Mouse (Mus musculus) small intestine, adult 2 months (tissue): Measurements from ENCODE around the gene Umodl1.

Experiments used
- CTCF ChIP-seq: fragments of 200-500 bp; IDR thresholded peaks from 2 replicates; pipeline ENCODE4 v1.5.1; 2012; ENCODE audit warnings: low read depth, mild to moderate bottlenecking, control low read depth, inconsistent platforms, low read length, moderate library complexity, mixed read lengths; ENCODE audit not compliant: insufficient replicate concordance, insufficient read length; ENCODE audit errors: extremely low read depth
- POLR2A ChIP-seq: fragments of 200-500 bp; IDR thresholded peaks from 2 replicates; pipeline ENCODE4 v1.6.1; 2012; ENCODE audit warnings: low read depth, mild to moderate bottlenecking, control low read depth, inconsistent platforms, low read length, moderate library complexity

- TF ChIP-seq CTCF (no peak), POLR2A (no peak)
These were observed 83.9 kb downstream of the Umodl1 start for GRCm38 (mm10) chr17:31038381-31038780.
